Mouse (Mus musculus) lung, embryonic 15.5 days (tissue): ENCODE results near the gene Slc12a4. TPM values are rescaled to one million over a fixed set of nuclear protein-coding genes. Genes with fewer than 3 reads are reported as not detected.
A peak's percentile ranks its signal among the peaks of the same experiment; 100 is the strongest.
"Not testable (repeated sequence)": the region's sequence is repeated elsewhere in the genome, so short reads cannot be mapped to it uniquely, and the experiment has no call there.

Experiments used
- ATAC-seq: fragments of 200-750 bp; cut with Nextera tagmentation; 2 replicates; pipeline ENCODE4 v1.8.0; 2017; ENCODE audit warnings: moderate number of reproducible peaks, borderline replicate concordance; ENCODE audit not compliant: low FRiP score, low TSS enrichment; ENCODE audit errors: extremely low read depth
- H3K27ac ChIP-seq: fragments of 300-500 bp; sonication (generic); 2 replicates; pipeline ENCODE4 v1.5.1; 2015; ENCODE audit warnings: moderate library complexity, mild to moderate bottlenecking, inconsistent platforms
- H3K27me3 ChIP-seq: fragments of 300-500 bp; sonication (generic); 2 replicates; pipeline ENCODE4 v1.6.1; 2015; ENCODE audit warnings: inconsistent platforms
- H3K36me3 ChIP-seq: fragments of 300-500 bp; sonication (generic); 2 replicates; pipeline ENCODE4 v1.6.1; 2015; ENCODE audit warnings: inconsistent platforms
- H3K4me1 ChIP-seq: fragments of 300-500 bp; sonication (generic); 2 replicates; pipeline ENCODE4 v1.6.1; 2015; ENCODE audit warnings: inconsistent platforms
- H3K4me2 ChIP-seq: fragments of 300-500 bp; sonication (generic); 2 replicates; pipeline ENCODE4 v1.6.1; 2015; ENCODE audit warnings: inconsistent platforms, mild to moderate bottlenecking, moderate library complexity
- H3K4me3 ChIP-seq: fragments of 300-500 bp; sonication (generic); 2 replicates; pipeline ENCODE4 v1.5.1; 2015; ENCODE audit warnings: mild to moderate bottlenecking, inconsistent platforms
- H3K9ac ChIP-seq: fragments of 300-500 bp; sonication (generic); 2 replicates; pipeline ENCODE4 v1.6.1; 2015; ENCODE audit warnings: inconsistent platforms
- H3K9me3 ChIP-seq: fragments of 300-500 bp; sonication (generic); 2 replicates; pipeline ENCODE4 v1.6.1; 2016; ENCODE audit warnings: inconsistent platforms
- WGBS: fragments of 180-500 bp; shearing (Covaris S2); methylation state at CpG from one replicate; pipeline ENCODE4 v1.1.7; 2015; 5-methylcytosine and 5-hydroxymethylcytosine counted together
- polyA plus RNA-seq: library from polyadenylated mRNA; unstranded; fragments of >200 nt; fragmentation: Nextera tagmentation; extraction: Ambion mirVana; gene quantifications from 2 replicates; pipeline ENCODE4 v1.2.1, GENCODE M21; 2015

The Slc12a4 gene
- 37.1 and 37.7 TPM in 2 replicates for polyA plus RNA-seq

DNA sequence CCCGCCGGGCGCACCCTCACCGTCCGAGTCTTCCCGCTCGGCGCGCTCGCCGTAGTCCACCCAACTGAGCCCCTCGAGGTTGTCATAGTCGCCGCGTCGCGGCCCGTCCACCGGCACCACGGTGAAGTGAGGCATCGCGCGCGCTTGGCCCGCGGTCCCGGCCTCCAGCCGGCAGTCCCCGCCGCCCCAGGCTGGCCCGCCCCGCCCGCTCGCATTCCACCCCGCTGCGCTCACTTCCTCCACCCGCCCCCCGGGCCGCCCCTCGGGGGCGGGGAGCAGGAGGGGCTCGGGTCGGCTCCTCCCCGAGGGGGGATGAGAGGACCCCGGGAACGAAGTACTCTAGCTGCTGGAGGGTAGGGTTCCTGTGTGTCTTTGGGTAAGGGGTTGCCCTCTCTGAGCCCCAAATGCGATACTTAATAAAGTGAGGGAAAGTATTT lies at the start of gene Slc12a4:
Slc12a4 (minus strand) TSS at position 193 of the 437 bp plus-strand sequence.
- Histone ChIP-seq H3K9me3 (no peaks in the 10 kb centered on the region), H3K36me3 (0 out of 2 replicates have a peak, but pooled peaks cover 3% of the 10 kb centered on the region), H3K27me3 (no peaks in the 10 kb centered on the region), H3K4me1 (peaks cover 32% of the 10 kb centered on the region), H3K27ac (peak within 1 kb of the TSS; percentile 94), H3K4me2 (peak within 1 kb of the TSS; percentile 71), H3K4me3 (peak within 1 kb of the TSS; percentile 96), H3K9ac (peak within 1 kb of the TSS; percentile 93)
- peak; percentile 91 for ATAC-seq
- 1% methylated on average over 43 of the region's 47 CpGs for WGBS

DNA sequence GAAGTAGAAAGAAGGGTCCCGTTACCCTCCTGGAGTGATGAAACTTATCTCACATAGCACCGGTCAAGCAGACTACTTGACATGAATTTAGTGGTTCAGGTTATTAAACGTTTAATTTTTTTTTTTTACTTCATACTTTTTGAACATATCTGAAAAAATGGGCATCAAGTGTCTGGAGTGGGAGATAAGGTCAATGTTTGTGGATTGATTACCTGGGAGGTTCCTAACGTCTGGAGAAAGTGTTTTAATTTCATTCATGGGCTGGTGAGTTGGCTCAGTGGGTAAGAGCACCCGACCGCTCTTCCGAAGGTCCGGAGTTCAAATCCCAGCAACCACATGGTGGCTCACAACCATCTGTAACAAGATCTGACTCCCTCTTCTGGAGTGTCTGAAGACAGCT lies 46.3 kb upstream of the Slc12a4 start:
- H3K4me3 ChIP-seq, result peak overlapping the region; percentile 86
- ATAC-seq, H3K27ac ChIP-seq, H3K27me3 ChIP-seq, H3K9me3 ChIP-seq, H3K9ac ChIP-seq, H3K36me3 ChIP-seq: not testable (repeated sequence)
- H3K4me1 ChIP-seq, result peaks cover 11% of the 10 kb centered on the region
- 69% methylated on average over 8 of the region's 8 CpGs for WGBS
- H3K4me2 ChIP-seq, result peak overlapping the region; percentile 90

DNA sequence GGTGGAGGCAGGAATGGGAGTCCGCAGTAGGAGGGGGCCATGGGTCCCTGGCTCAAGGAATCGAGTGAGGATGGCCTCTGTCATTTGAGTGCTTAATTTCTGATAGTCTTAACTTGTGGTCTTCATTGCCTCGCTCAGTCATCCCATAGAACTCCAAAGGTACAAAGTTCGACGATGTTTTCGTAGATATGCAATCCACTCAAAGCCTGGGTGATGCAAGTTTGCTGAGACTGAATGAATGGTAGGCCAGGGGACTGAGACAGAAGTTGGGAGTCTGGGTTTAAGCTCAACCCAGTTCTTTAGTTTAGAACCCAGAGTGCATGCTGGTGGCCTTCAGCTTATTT lies 45.7 kb upstream of the Slc12a4 start, which contains the start of gene Ddx28:
Ddx28 (minus strand) TSS at position 240 of the 344 bp plus-strand sequence.
- ATAC-seq, result no peak
- Histone ChIP-seq H3K36me3 (0 out of 2 replicates have a peak, but pooled peaks cover 5% of the 10 kb centered on the region), H3K9me3 (no peaks in the 10 kb centered on the region), H3K4me1 (peaks cover 11% of the 10 kb centered on the region), H3K27ac (peak within 1 kb of the TSS; percentile 58), H3K9ac (peak within 1 kb of the TSS; percentile 89), H3K4me3 (peak within 1 kb of the TSS; percentile 86), H3K4me2 (peak within 1 kb of the TSS; percentile 90), H3K27me3 (no peaks in the 10 kb centered on the region)
- under 1% methylated on average over 6 of the region's 6 CpGs for WGBS

DNA sequence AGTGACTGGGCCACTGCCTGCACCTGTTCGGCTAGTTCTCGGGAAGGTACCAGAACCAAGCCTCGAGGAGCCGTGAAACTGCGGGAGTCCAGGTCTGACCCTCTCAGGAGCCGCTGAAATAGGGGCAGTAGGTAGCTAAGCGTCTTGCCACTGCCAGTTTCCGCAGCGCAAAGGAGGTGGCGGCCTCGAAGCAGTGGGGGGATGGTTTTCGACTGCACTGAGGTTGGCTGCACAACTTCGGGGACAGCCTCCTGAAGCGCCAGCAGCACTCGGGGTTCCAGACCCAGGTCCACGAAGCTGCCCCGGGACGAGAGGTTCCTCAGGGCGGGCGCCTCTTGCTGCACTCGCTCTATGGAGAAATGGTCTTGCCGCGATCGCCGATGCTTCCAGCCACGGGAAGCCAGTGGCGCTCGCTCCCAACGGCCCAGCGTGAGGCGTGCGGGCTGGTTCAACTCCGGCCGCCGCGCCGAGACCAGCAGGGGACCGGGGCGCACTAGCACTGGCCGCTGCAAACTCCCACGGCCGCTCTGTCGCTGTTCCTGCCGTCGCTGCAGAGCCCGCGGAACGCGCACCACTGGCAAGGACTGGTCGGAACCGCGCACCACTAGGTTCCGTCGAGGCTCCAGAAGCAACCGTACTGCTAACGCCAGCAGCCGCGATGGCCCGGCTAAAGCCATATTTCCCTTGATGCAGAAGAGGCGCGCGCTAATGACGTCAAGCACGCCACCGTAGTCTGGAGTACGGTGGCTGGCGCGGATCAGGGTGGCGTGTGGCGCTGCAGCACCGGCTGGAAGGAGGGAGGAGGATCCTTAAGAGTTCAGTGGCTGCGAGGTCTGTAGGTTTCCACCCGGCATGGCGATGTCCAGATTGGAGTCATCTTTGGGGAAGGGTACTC lies 45.1 kb upstream of the Slc12a4 start:
- Histone ChIP-seq H3K27ac (peak overlapping the region; percentile 58), H3K4me3 (peak overlapping the region; percentile 86), H3K4me2 (peak overlapping the region; percentile 90), H3K27me3 (no peaks in the 10 kb centered on the region), H3K4me1 (peaks cover 11% of the 10 kb centered on the region), H3K9me3 (no peaks in the 10 kb centered on the region), H3K36me3 (0 out of 2 replicates have a peak, but pooled peaks cover 1% of the 10 kb centered on the region), H3K9ac (peak overlapping the region; percentile 89)
- ATAC-seq, result peak; percentile 92
- WGBS, result 1% methylated on average over 74 of the region's 74 CpGs

DNA sequence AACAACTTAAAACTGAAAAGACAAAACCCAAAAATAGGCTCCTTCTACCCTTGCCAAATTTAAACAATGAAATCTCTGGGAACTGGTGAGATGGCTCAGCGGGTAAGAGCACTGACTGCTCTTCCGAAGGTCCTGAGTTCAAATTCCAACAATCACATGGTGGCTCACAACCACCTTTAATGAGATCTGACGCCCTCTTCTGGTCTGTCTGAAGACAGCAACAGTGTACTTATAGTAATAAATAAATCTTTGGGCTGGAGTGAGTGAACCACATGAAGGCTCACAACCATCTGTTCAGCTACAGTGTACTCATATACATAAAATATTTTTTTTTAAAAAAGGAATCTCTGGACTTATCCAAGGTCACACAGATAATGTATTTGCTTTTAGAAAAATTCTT lies 42.0 kb upstream of the Slc12a4 start:
- H3K4me3 ChIP-seq, H3K27ac ChIP-seq, H3K4me2 ChIP-seq, H3K9ac ChIP-seq, H3K27me3 ChIP-seq, H3K9me3 ChIP-seq, H3K36me3 ChIP-seq, ATAC-seq: not testable (repeated sequence)
- H3K4me1 ChIP-seq, result peaks cover 11% of the 10 kb centered on the region
- 57% methylated on average over 3 of the region's 3 CpGs for WGBS

DNA sequence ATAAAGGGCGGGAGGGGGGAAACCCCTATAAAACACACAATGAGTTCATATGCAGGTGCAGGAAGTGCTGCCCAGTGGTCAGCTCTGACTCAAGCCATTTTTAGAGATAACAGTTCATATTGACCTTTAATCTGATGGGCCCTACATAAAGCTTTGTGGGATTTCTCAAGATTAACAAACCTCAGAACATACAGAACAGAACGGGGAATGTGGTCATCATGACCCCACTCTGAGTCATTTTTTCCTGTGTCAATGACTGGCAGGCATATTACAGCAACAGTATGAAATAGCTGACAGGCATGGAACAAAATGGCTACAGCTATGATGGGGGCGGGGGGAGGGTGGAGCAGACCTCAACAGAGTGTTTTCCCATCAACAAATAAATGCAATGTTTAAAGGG lies 41.2 kb upstream of the Slc12a4 start:
- ATAC-seq, result no peak
- Histone ChIP-seq H3K36me3 (no peaks in the 10 kb centered on the region), H3K4me3 (no peak overlapping the region), H3K9ac (no peak overlapping the region), H3K27me3 (no peaks in the 10 kb centered on the region), H3K27ac (no peak overlapping the region), H3K9me3 (no peaks in the 10 kb centered on the region), H3K4me2 (no peak overlapping the region), H3K4me1 (peaks cover 11% of the 10 kb centered on the region)
- WGBS, result 76% methylated on average over 3 of the region's 3 CpGs

DNA sequence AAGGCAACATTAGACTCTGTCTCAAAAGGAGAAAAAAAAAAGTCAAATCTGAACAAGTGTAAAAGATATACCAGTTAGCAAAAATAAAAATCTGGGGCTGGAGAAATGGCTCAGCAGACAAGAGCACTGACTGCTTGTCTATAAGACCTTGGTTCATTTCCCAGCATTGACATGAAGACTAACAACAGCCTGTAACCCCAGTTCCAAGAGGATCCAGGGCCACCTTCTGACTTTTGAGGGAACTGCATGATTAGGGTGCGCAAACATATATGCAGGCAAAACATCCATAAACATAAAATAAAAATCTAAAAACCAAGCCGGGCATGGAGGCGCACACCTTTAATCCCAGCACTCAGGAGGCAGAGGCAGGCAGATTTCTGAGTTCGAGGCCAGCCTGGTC lies 40.5 kb upstream of the Slc12a4 start:
- no peak for ATAC-seq
- H3K27me3 ChIP-seq, result no peaks in the 10 kb centered on the region
- H3K4me2 ChIP-seq, result no peak overlapping the region
- peaks cover 11% of the 10 kb centered on the region for H3K4me1 ChIP-seq
- H3K4me3 ChIP-seq, result no peak overlapping the region
- no peak overlapping the region for H3K27ac ChIP-seq
- no peaks in the 10 kb centered on the region for H3K9me3 ChIP-seq
- H3K9ac ChIP-seq, result no peak overlapping the region
- WGBS, result 85% methylated on average over 4 of the region's 4 CpGs
- no peaks in the 10 kb centered on the region for H3K36me3 ChIP-seq

DNA sequence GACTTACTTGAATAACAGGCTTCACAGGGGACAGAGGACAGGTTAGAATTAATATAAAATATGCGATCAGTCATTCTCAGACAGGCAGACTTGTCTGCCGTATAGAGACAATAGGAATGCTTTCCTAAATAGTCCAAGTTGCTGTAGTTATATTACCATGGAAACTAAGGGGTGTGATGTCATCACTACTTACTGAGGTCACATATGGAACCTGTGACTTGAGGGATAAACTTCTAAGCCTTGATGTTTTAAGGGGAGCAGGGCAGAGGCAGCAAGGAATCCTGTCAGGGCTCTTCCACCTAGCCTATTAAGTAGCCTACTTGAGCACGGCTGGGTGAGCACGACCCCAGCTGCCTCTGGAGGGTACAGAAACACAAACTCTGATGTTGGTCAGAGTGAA lies 40.0 kb upstream of the Slc12a4 start, which contains the start of gene Dpep2nb:
Dpep2nb (minus strand) TSS at position 101 of the 400 bp plus-strand sequence.
- Histone ChIP-seq H3K36me3 (no peaks in the 10 kb centered on the region), H3K27me3 (no peaks in the 10 kb centered on the region), H3K9ac (no peak within 1 kb of the TSS), H3K4me1 (peaks cover 11% of the 10 kb centered on the region), H3K4me2 (no peak within 1 kb of the TSS), H3K9me3 (no peaks in the 10 kb centered on the region), H3K27ac (no peak within 1 kb of the TSS), H3K4me3 (no peak within 1 kb of the TSS)
- 76% methylated on average over 4 of the region's 4 CpGs for WGBS
- ATAC-seq, result no peak

DNA sequence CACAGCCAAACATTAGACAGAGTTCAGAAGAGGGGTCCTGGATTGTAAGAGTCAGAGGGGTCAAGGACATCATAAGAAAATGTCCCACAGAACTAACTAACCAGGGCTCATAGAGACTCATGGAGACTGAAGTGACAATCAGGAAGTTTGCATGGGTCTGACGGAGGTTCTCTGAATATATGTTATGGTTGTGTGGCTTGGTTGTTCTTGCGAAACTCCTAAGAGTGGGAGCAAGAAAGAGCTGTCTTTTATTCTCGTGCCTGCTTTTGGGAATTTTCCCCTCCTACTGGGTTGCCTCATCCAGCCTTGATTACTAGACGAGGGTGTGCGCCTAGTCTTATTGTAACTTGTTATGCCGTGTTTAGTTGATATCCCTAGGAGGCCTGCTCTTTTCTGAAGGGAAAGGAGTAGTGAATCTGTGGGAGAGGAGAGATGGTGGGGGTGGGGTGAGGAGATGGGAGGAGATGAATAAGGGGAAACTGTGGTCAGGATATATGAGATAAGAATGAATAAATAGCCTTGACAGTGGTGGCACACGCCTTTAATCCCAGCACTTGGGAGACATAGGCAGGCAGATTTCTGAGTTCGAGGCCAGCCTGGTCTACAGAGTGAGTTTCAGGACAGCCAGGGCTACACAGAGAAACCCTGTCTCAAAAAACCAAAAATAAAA lies 38.8 kb upstream of the Slc12a4 start:
- H3K9me3 ChIP-seq, result no peaks in the 10 kb centered on the region
- no peak for ATAC-seq
- H3K4me3 ChIP-seq, result no peak overlapping the region
- no peak overlapping the region for H3K27ac ChIP-seq
- H3K27me3 ChIP-seq, result no peaks in the 10 kb centered on the region
- no peaks in the 10 kb centered on the region for H3K36me3 ChIP-seq
- no peak overlapping the region for H3K4me2 ChIP-seq
- H3K9ac ChIP-seq, result no peak overlapping the region
- peaks cover 1% of the 10 kb centered on the region for H3K4me1 ChIP-seq
- 79% methylated on average over 8 of the region's 8 CpGs for WGBS

DNA sequence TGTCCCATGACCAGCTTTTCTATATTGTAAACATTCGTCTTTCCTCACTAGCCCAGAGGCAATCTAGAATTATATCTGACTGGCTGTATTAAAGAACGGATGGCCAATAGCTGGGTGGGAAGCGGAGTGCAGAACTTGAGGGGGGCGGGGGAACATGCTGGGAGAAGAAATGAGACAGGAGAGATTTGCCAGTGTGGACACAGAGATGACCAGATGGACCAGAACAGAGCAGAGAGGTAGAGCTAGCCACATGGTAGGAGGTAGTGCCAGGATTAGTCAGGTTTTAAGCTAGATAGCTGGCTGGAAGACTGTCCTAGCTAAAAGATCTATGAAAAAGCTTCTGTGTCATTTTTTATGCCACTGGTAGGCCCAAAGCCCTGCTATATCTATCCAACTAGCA lies 36.0 kb upstream of the Slc12a4 start:
- H3K27ac ChIP-seq, result no peak overlapping the region
- H3K27me3 ChIP-seq, result no peaks in the 10 kb centered on the region
- no peaks in the 10 kb centered on the region for H3K4me1 ChIP-seq
- no peak overlapping the region for H3K9ac ChIP-seq
- ATAC-seq, result no peak
- no peak overlapping the region for H3K4me3 ChIP-seq
- no peaks in the 10 kb centered on the region for H3K36me3 ChIP-seq
- H3K9me3 ChIP-seq, result no peaks in the 10 kb centered on the region
- H3K4me2 ChIP-seq, result no peak overlapping the region
- WGBS, result 76% methylated on average over 4 of the region's 4 CpGs

DNA sequence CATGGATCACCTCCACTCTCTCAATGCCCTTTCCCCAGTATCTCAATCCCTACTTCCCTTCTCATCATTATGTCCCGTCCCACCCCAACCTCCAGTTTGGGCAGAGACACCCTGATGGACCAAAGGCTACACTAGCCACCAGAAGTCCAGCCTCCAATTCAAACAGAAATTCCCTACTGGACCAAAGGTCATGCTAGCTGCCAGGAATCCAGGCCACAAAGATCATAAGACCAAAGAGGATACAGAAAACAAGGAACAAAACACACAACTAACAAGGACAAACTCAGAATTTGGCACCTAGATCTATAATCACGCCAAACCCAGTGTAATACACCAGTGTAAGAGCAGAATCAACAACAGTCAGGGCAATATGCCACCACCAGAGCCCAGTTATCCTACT lies 33.1 kb upstream of the Slc12a4 start:
- no peak overlapping the region for H3K4me3 ChIP-seq
- no peaks in the 10 kb centered on the region for H3K36me3 ChIP-seq
- H3K4me1 ChIP-seq, result no peaks in the 10 kb centered on the region
- H3K4me2 ChIP-seq, result no peak overlapping the region
- 74% methylated on average over 2 of the region's 2 CpGs for WGBS
- no peak for ATAC-seq
- H3K27ac ChIP-seq, result no peak overlapping the region
- no peaks in the 10 kb centered on the region for H3K9me3 ChIP-seq
- no peak overlapping the region for H3K9ac ChIP-seq
- no peaks in the 10 kb centered on the region for H3K27me3 ChIP-seq

DNA sequence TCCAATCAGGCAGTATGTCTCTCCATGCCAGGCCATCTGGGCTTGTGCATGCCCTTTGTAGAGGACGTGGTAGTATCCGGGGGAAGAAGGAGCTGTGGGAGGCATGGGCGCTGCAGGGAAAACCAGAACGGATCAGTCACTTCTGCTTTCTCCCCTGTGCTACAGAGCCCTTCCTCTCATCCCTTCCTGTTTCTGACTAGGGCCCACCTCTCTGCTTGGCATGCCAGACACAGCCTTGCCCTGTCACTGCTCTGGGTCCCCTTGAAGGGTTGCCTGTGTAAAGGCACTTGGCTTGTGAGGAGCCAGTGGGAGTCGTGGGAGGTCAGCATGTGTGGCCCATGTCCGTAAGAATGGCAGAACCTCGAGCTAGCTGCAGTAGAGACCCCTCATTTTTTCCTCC lies 30.5 kb upstream of the Slc12a4 start:
- H3K9ac ChIP-seq, result no peak overlapping the region
- no peak overlapping the region for H3K4me2 ChIP-seq
- H3K27me3 ChIP-seq, result no peaks in the 10 kb centered on the region
- peaks cover 3% of the 10 kb centered on the region for H3K4me1 ChIP-seq
- no peak overlapping the region for H3K27ac ChIP-seq
- H3K4me3 ChIP-seq, result no peak overlapping the region
- no peaks in the 10 kb centered on the region for H3K36me3 ChIP-seq
- 70% methylated on average over 7 of the region's 7 CpGs for WGBS
- H3K9me3 ChIP-seq, result no peaks in the 10 kb centered on the region
- ATAC-seq, result no peak
